Mouse (Mus musculus) hindbrain, postnatal 0 days (tissue): ENCODE measurements around the gene Izumo2. TPM values are rescaled to one million over a fixed set of nuclear protein-coding genes. Genes with fewer than 3 reads are reported as not detected.

ENCODE experiments used
- ATAC-seq: fragments of 200-750 bp; cut with Nextera tagmentation; 2 replicates; pipeline ENCODE4 v1.8.0; 2017; ENCODE audit warnings: mild to moderate bottlenecking, moderate TSS enrichment, moderate library complexity
- DNase-seq: peaks from one replicate; pipeline ENCODE4 v3.0.0-alpha.2; 2015; ENCODE audit warnings: low spot score
- H3K27ac ChIP-seq: fragments of 300-500 bp; sonication (generic); 2 replicates; pipeline ENCODE4 v1.5.1; 2014; ENCODE audit warnings: mild to moderate bottlenecking
- H3K27me3 ChIP-seq: fragments of 300-500 bp; sonication (generic); 2 replicates; pipeline ENCODE4 v1.6.1; 2014; ENCODE audit warnings: low read length, mixed read lengths; ENCODE audit not compliant: insufficient read depth
- H3K36me3 ChIP-seq: fragments of 300-500 bp; sonication (generic); 2 replicates; pipeline ENCODE4 v1.6.1; 2014; ENCODE audit warnings: low read length, mixed read lengths; ENCODE audit not compliant: insufficient read depth
- H3K4me1 ChIP-seq: fragments of 300-500 bp; sonication (generic); 2 replicates; pipeline ENCODE4 v1.6.1; 2014; ENCODE audit warnings: antibody characterized with exemption, low read length, mixed read lengths; ENCODE audit not compliant: insufficient read depth
- H3K4me2 ChIP-seq: fragments of 300-500 bp; sonication (generic); 2 replicates; pipeline ENCODE4 v1.6.1; 2014; ENCODE audit warnings: low read depth, mild to moderate bottlenecking, low read length, moderate library complexity, mixed read lengths
- H3K4me3 ChIP-seq: fragments of 300-500 bp; sonication (generic); 2 replicates; pipeline ENCODE4 v1.5.1; 2014; ENCODE audit warnings: low read length
- H3K9ac ChIP-seq: fragments of 300-500 bp; sonication (generic); replicated peaks from 2 replicates; pipeline ENCODE4 v1.6.1; 2014; ENCODE audit warnings: mild to moderate bottlenecking, low read length, moderate library complexity, mixed read lengths
- H3K9me3 ChIP-seq: fragments of 300-500 bp; sonication (generic); 2 replicates; pipeline ENCODE4 v1.6.1; 2016; ENCODE audit warnings: low read length, mixed read lengths
- CTCF ChIP-seq: IDR thresholded peaks from 2 replicates; pipeline ENCODE4 v1.5.1; 2016; ENCODE audit warnings: antibody characterized with exemption, control low read depth, low read depth
- WGBS: fragments of 180-500 bp; shearing (Covaris S2); extraction: QIAGEN DNeasy Blood & Tissue Kit; methylation state at CpG from one replicate; pipeline ENCODE4 v1.1.7; 2014; 5-methylcytosine and 5-hydroxymethylcytosine counted together
- polyA plus RNA-seq: library from polyadenylated mRNA; unstranded; fragments of >200 nt; fragmentation: Nextera tagmentation; extraction: Ambion mirVana; gene quantifications from 2 replicates; pipeline ENCODE4 v1.2.1, GENCODE M21; 2015
- total RNA-seq: library from RNA; depleted of rRNA; stranded (reverse); fragments of >200 nt; gene quantifications from 2 replicates; pipeline ENCODE4 v1.2.3, GENCODE M21; 2014

The Izumo2 gene
- total and polyA plus RNA-seq, 2 experiments from 2014 or later = not detected

DNA sequence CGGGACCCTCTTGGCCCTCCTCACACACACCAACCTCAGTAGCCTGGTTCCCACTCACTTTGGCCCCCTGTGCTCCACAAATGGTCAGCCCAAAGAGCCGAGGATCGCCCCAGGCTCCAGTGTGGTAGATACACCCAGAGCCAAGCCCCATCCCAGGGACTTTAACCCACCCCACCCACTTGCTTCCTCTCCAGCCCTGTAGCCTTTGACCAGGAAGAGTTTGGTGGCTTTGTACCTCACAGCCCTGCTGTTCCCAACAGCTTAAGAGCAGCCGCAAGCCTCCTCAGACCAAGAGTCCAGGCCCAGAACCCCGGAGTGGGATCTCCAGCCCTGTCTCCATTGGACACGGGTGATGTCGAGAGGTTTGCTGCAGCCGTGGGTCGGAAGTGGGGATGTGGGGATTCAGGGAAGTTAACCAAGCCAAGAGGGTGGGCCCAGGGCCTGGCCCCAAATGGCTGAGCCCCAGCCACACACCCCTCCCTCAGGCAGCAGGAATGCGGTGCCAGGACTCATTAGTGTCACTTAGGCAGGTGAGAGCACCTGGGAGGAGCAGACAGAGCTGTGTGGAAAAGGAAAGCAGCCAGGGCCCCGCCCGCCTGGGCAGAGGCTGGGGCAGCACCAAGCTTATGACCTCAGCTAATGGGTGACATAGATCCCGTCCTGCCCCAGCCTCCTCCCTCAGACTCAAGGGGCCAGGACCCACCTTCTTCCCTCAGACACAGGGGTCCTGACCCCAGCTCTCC is 40.4 kb upstream of the Izumo2 start:
- Histone ChIP-seq H3K27ac (no peak overlapping the region), H3K27me3 (no peaks in the 10 kb centered on the region), H3K9ac (no peak overlapping the region), H3K4me1 (peaks cover 6% of the 10 kb centered on the region; the same call in 1 of the 2 replicates), H3K4me3 (no peak overlapping the region), H3K9me3 (no peaks in the 10 kb centered on the region), H3K36me3 (no peaks in the 10 kb centered on the region), H3K4me2 (no peak overlapping the region)
- DNase-seq (no peak), ATAC-seq (no peak)
- WGBS = 67% methylated on average over 13 of the region's 13 CpGs
- TF ChIP-seq CTCF = no peak

DNA sequence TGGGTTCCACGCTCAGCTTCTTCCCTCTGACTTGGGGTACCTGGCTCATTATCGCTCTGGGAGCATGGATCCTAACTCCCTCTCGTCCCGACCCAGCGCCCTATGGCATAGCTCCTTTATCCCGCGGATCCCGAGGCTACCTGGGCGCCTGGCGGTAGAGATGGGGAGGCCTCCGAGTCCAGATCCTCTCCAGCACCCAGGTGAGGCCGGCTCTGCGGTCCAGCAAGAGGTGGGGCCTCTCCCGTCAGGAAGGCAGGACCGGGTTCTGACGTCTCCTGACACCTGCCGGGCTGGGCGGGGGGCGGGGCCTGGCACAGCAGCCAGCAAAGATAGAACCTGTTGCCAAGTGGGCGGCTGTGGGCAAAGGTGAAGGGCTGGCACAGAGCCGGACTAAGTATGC is 39.4 kb upstream of the Izumo2 start:
- Histone ChIP-seq H3K9ac (no peak overlapping the region), H3K4me1 (peaks cover 6% of the 10 kb centered on the region; the same call in 1 of the 2 replicates), H3K36me3 (no peaks in the 10 kb centered on the region), H3K27ac (no peak overlapping the region), H3K27me3 (no peaks in the 10 kb centered on the region), H3K4me3 (no peak overlapping the region), H3K9me3 (no peaks in the 10 kb centered on the region), H3K4me2 (no peak overlapping the region)
- no peak for DNase-seq
- no peak for TF ChIP-seq CTCF
- 15% methylated on average over 21 of the region's 21 CpGs for WGBS
- no peak for ATAC-seq

DNA sequence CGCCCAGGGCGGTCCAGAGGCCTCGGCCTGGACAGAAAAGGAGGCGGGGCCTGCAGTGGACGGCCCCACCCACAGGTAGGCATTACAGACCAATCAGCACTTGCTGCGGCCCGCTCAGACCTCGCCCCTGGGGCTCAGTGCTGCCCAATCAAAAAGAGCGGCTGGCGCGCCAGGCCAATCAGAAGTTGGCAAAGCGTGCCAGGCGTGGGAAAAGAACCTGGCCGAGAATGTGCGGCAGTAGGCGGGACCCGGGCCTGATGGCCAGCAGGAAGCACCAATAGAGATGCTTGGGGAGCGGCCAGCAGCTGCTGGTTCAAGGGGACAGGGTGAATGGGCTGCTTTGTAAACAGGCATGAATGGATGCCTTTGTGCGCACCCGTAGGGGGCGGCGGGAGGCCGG is 37.7 kb upstream of the Izumo2 start, which contains the start of gene Myh14:
TSS of gene Myh14 (minus strand) at position 41 of the 400 bp plus-strand sequence.
- Histone ChIP-seq H3K4me3 (peak within 1 kb of the TSS; percentile 30), H3K9ac (peak within 1 kb of the TSS; percentile 24), H3K27ac (peak within 1 kb of the TSS; percentile 68; the same call in 1 of the 2 replicates), H3K4me1 (peaks cover 6% of the 10 kb centered on the region; the same call in 1 of the 2 replicates), H3K27me3 (no peaks in the 10 kb centered on the region), H3K4me2 (peak within 1 kb of the TSS; percentile 54), H3K36me3 (no peaks in the 10 kb centered on the region), H3K9me3 (no peaks in the 10 kb centered on the region)
- TF ChIP-seq CTCF = no peak
- under 1% methylated on average over 23 of the region's 23 CpGs for WGBS
- DNase-seq (peak; percentile 96), ATAC-seq (peak; percentile 98)

DNA sequence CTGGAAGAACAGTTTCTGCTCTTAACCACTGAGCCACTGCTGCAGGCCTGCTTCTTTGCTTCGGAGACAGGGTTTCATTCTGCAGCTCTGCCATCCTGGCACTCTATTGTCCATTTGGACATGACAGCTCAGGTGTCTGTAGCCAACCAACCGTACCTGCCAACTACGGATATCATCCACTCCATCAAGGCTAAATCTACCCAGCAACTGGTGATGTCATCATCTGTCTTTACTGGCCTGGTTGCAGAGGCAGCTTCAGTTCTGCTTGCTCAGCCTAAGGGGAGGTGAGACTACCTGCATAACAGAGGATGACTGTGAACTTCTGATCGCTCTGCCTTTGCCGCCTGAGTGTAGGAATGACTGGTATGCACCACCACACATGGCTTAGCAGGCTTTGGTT is 36.3 kb upstream of the Izumo2 start:
- Histone ChIP-seq H3K4me2 (no peak overlapping the region), H3K27me3 (no peaks in the 10 kb centered on the region), H3K9me3 (no peaks in the 10 kb centered on the region), H3K27ac (no peak overlapping the region), H3K4me1 (peaks cover 9% of the 10 kb centered on the region; the same call in 1 of the 2 replicates), H3K4me3 (no peak overlapping the region), H3K9ac (no peak overlapping the region), H3K36me3 (no peaks in the 10 kb centered on the region)
- ATAC-seq (no peak), DNase-seq (peak; percentile 37)
- TF ChIP-seq CTCF = no peak
- 72% methylated on average over 5 of the region's 5 CpGs for WGBS

DNA sequence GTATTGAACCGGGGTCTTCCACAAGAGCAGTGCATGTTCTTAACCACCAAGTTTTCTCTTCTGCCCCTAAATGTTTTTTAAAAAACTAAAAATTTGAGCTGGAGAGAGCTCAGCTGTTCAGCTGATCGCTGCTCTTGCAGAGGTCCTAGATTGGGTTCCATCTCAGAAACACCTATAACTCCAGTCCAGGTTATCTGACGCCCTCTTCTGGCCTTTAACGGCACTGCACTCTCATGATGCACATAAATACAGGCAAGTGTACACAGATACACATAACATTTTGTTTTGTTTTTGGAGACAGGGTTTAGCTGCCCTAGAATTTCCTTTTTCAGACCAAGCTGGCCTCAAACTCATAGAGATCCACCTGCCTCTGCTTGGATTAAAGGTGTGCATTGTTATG is 34.0 kb upstream of the Izumo2 start:
- no peak for ATAC-seq
- no peak overlapping the region for H3K4me2 ChIP-seq
- 77% methylated on average over 4 of the region's 4 CpGs for WGBS

DNA sequence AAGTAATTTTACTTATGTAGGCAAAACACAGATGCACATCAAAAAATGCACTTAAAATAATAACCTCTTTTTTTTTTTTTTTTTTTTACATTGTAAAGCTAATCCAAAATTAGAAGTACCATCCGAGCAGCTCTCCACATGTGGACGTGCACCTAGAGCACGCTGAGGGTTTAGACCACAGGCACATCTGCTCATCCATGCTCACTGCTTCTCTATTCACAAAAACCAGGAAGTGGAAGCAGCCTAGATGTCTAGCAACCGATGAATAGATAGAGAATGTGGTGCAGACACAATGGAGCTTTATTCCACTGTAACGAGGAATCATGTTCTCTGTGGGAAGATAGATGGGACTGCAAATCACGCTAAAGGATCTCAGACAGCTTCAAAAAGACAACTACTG is 33.4 kb upstream of the Izumo2 start:
- Histone ChIP-seq H3K4me3 (no peak overlapping the region), H3K4me1 (peaks cover 9% of the 10 kb centered on the region; the same call in 1 of the 2 replicates), H3K36me3 (no peaks in the 10 kb centered on the region), H3K4me2 (no peak overlapping the region), H3K9me3 (no peaks in the 10 kb centered on the region), H3K27me3 (no peaks in the 10 kb centered on the region), H3K27ac (no peak overlapping the region), H3K9ac (no peak overlapping the region)
- WGBS = 44% methylated on average over 6 of the region's 6 CpGs
- ATAC-seq (no peak), DNase-seq (no peak)
- no peak for TF ChIP-seq CTCF

More for the DNA sequence above, 34.0 kb upstream of the Izumo2 start:
- TF ChIP-seq CTCF = peak; percentile 30; the same call in 1 of the 2 replicates
- Histone ChIP-seq H3K4me1 (peaks cover 9% of the 10 kb centered on the region; the same call in 1 of the 2 replicates), H3K36me3 (no peaks in the 10 kb centered on the region), H3K9ac (no peak overlapping the region), H3K4me3 (no peak overlapping the region), H3K9me3 (no peaks in the 10 kb centered on the region), H3K27ac (no peak overlapping the region), H3K27me3 (no peaks in the 10 kb centered on the region)
- no peak for DNase-seq

DNA sequence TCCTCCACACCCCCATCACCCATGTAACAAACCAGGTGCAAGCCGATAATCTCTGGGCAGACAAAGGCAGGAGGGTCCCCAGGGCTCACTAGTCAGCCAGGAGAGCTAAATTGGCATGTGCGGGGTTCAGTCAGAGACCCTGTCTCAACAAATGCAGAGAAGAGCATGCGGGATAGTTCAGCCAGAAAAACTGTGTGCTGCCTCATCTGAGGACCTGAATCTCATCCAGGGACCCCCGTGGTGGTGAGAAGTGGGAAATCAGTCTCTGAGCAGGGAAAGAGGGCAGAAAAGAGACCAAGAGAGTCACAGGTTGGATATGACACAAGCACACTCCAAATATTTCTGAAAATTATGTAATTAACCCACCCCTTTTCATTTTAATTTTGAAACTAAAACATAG is 32.4 kb upstream of the Izumo2 start:
- DNase-seq = peak; percentile 18
- peak overlapping the region; percentile 18; the same call in 1 of the 2 replicates for H3K27ac ChIP-seq
- WGBS = 45% methylated on average over 4 of the region's 4 CpGs

More for the DNA sequence above, 32.4 kb upstream of the Izumo2 start:
- H3K4me1 ChIP-seq = peaks cover 8% of the 10 kb centered on the region; the same call in 1 of the 2 replicates
- no peak for TF ChIP-seq CTCF
- no peaks in the 10 kb centered on the region for H3K9me3 ChIP-seq
- H3K4me2 ChIP-seq = no peak overlapping the region
- 0 out of 2 replicates have a peak, but pooled peaks have one; percentile 25 for ATAC-seq
- H3K27me3 ChIP-seq = no peaks in the 10 kb centered on the region
- no peaks in the 10 kb centered on the region for H3K36me3 ChIP-seq
- H3K9ac ChIP-seq = no peak overlapping the region
- H3K4me3 ChIP-seq = no peak overlapping the region
